12 mouse cellular contexts compared by ENCODE assay signal in the genomic region with DNA sequence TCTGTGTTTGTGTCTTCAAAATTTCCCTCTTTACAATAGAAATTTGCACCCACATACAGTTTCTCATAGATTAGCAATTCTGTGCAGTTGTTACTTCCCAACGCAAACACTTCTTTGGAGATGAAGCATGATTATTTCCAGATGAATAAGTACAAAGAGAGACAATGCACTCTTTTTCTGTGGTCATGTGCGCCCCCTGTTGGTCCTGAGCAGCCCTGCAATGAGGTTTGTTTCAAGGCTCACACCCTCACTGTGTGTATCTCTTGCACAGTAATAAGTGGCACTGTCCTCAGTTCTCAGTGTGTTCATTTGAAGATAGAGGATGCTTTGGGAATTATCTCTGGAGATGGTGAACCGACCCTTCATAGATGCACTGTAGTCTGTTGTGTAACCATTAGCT.
DNase-seq lines count a peak whose midpoint lies in the region; ATAC-seq and TF ChIP-seq lines count a peak whose summit lies in the region.
"Had no signal": no experiment of that assay in that cellular context is flagged by ENCODE, and none has a peak within 500 bp of the region (broad histone marks: within the 10 kb centered on the region; RNA-seq: fewer than 3 reads in every experiment).

No protein-coding gene starts in this region.

- TF ChIP-seq EP300 in liver, postnatal 0 days (IDR thresholded peaks at IDR 0.05; ENCODE audit: low read depth), result no peak

- 38% methylated on average over 3 of the region's 3 CpGs for WGBS in liver, postnatal 0 days (ENCODE audit: insufficient replicate concordance)
- 31% methylated on average over 3 of the region's 3 CpGs for WGBS in liver, embryonic 11.5 days

- H3K4me2 ChIP-seq in liver, postnatal 0 days (ENCODE audit: low read depth, low read length), result no peak overlapping the region
- H3K4me2 ChIP-seq in liver, embryonic 11.5 days, result no peak overlapping the region

- no peak overlapping the region for H3K27ac ChIP-seq in liver, postnatal 0 days (ENCODE audit: low read depth)
- H3K27ac ChIP-seq in liver, embryonic 11.5 days (ENCODE audit: low read depth, low read length), result no peak overlapping the region
- H3K27ac ChIP-seq: hindbrain, postnatal 0 days had no signal

- no peak overlapping the region for H3K9ac ChIP-seq in liver, postnatal 0 days (replicated peaks)
- H3K9ac ChIP-seq in liver, embryonic 11.5 days (ENCODE audit: low read depth, low read length), result no peak overlapping the region

- TF ChIP-seq CTCF in liver, postnatal 0 days (IDR thresholded peaks at IDR 0.05; ENCODE audit: low read depth), result peak; percentile 41

- DNase-seq in adrenal gland, postnatal 10 days, result peak; percentile 5
- DNase-seq in adrenal gland, postnatal 14 days, result no peak
- no peak for DNase-seq in liver, postnatal 0 days
- DNase-seq in liver, embryonic 11.5 days (ENCODE audit: low spot score), result no peak
- DNase-seq in T-cell, adult 2 months (ENCODE audit: low spot score), result peak; percentile 2
- peak; percentile 29 for DNase-seq in naive thymus-derived CD4-positive, alpha-beta T cell, adult 2 months (ENCODE audit: low read depth)
- no peak for DNase-seq in cerebellum, adult 9-11 months
- DNase-seq: heart, postnatal 10 days; lung, adult 2 months had no signal

- no peak for ATAC-seq in liver, postnatal 0 days
- no peak for ATAC-seq in liver, embryonic 11.5 days (replicated peaks; ENCODE audit: low FRiP score)
- no peak for ATAC-seq in inflammation-experienced regulatory T-cells, adult 6 months
- ATAC-seq: hindbrain, postnatal 0 days had no signal

- no peaks in the 10 kb centered on the region for H3K4me1 ChIP-seq in liver, postnatal 0 days (ENCODE audit: insufficient read depth)
- H3K4me1 ChIP-seq in liver, embryonic 11.5 days (replicated peaks; ENCODE audit: control insufficient read depth, insufficient read depth, low read length), result no peaks in the 10 kb centered on the region

- H3K36me3 ChIP-seq in liver, postnatal 0 days (replicated peaks; ENCODE audit: insufficient read depth, low read length), result no peaks in the 10 kb centered on the region
- no peaks in the 10 kb centered on the region for H3K36me3 ChIP-seq in liver, embryonic 11.5 days (ENCODE audit: control insufficient read depth, insufficient read depth, low read length)

- no peak overlapping the region for H3K4me3 ChIP-seq in liver, postnatal 0 days (ENCODE audit: low read depth, low read length)
- no peak overlapping the region for H3K4me3 ChIP-seq in liver, embryonic 11.5 days (ENCODE audit: low read depth, low read length)
- H3K4me3 ChIP-seq: myocyte had no signal

- no peaks in the 10 kb centered on the region for H3K27me3 ChIP-seq in liver, postnatal 0 days (ENCODE audit: insufficient read depth, low read length)
- H3K27me3 ChIP-seq in liver, embryonic 11.5 days (replicated peaks; ENCODE audit: control insufficient read depth, insufficient read depth, low read length), result no peaks in the 10 kb centered on the region

- H3K9me3 ChIP-seq in liver, postnatal 0 days (ENCODE audit: low read length), result no peaks in the 10 kb centered on the region
- H3K9me3 ChIP-seq in liver, embryonic 11.5 days (ENCODE audit: control insufficient read depth, low read length), result no peaks in the 10 kb centered on the region

Comparison
In these comparisons a context has a peak if more than half of its experiments do, and no peak if none do; other contexts are left out.
1. DNase-seq: peak in adrenal gland, postnatal 10 days (single experiment), T-cell, adult 2 months (single experiment) and naive thymus-derived CD4-positive, alpha-beta T cell, adult 2 months (single experiment); none in adrenal gland, postnatal 14 days (single experiment), liver, postnatal 0 days (single experiment), liver, embryonic 11.5 days (single experiment) and cerebellum, adult 9-11 months (single experiment).